10 mouse cellular contexts compared by ENCODE assay signal in genomic region chr5:111159628-111160321, GRCm38 (mm10).
A peak's percentile ranks its signal among the peaks of the same experiment; 100 is the strongest.
DNase-seq lines count a peak whose midpoint lies in the region; ATAC-seq lines count a peak whose summit lies in the region.
"Had no signal": no experiment of that assay in that cellular context is flagged by ENCODE, and none has a peak within 500 bp of the region (broad histone marks: within the 10 kb centered on the region; RNA-seq: fewer than 3 reads in every experiment).

No protein-coding gene starts in this region.

- H3K27me3 ChIP-seq in kidney, embryonic 14.5 days (ENCODE audit: control insufficient read depth, insufficient read depth, low read length): no peaks in the 10 kb centered on the region
- H3K27me3 ChIP-seq in embryonic facial prominence, embryonic 10.5 days (replicated peaks; ENCODE audit: low read depth, poor library complexity, severe bottlenecking): peaks cover 4% of the 10 kb centered on the region; the same call in 1 of the 2 replicates
- H3K27me3 ChIP-seq in neural tube, embryonic 14.5 days (ENCODE audit: control insufficient read depth, insufficient read depth, low read length): no peaks in the 10 kb centered on the region
- H3K27me3 ChIP-seq: Patski had no signal

- DNase-seq in kidney, postnatal 4 days: no peak
- peak; percentile 64 for DNase-seq in embryonic facial prominence, embryonic 10.5 days (ENCODE audit: low spot score)
- peak; percentile 90 for DNase-seq in induced T-regulatory cell, adult 2 months (ENCODE audit: low read depth)
- DNase-seq in MN1 (ENCODE audit: low spot score) (no peak), adipocyte (ENCODE audit: low spot score) (no peak)
- DNase-seq in ovary, postnatal 14 days (ENCODE audit: low spot score): no peak
- DNase-seq: kidney, postnatal 10 days had no signal

- no peak overlapping the region for H3K4me3 ChIP-seq in kidney, embryonic 14.5 days (ENCODE audit: low read length)
- peak overlapping the region; percentile 23 for H3K4me3 ChIP-seq in embryonic facial prominence, embryonic 10.5 days
- no peak overlapping the region for H3K4me3 ChIP-seq in neural tube, embryonic 14.5 days (ENCODE audit: low read depth, low read length)

- H3K36me3 ChIP-seq in kidney, embryonic 14.5 days (ENCODE audit: control insufficient read depth, insufficient read depth, low read length): no peaks in the 10 kb centered on the region
- no peaks in the 10 kb centered on the region for H3K36me3 ChIP-seq in embryonic facial prominence, embryonic 10.5 days (replicated peaks)
- H3K36me3 ChIP-seq in neural tube, embryonic 14.5 days (ENCODE audit: control insufficient read depth, insufficient read depth, low read length): no peaks in the 10 kb centered on the region

- H3K4me2 ChIP-seq in kidney, embryonic 14.5 days (replicated peaks; ENCODE audit: low read depth, low read length): no peak overlapping the region; the same call in 1 of the 2 replicates
- no peak overlapping the region for H3K4me2 ChIP-seq in neural tube, embryonic 14.5 days (ENCODE audit: low read depth, low read length)

- H3K27ac ChIP-seq in kidney, embryonic 14.5 days (ENCODE audit: low read depth, low read length): peak overlapping the region; percentile 31; the same call in 1 of the 2 replicates
- peak overlapping the region; percentile 66 for H3K27ac ChIP-seq in embryonic facial prominence, embryonic 10.5 days (replicated peaks)
- H3K27ac ChIP-seq in neural tube, embryonic 14.5 days (ENCODE audit: low read depth, low read length): peak overlapping the region; percentile 64

- no peak for ATAC-seq in kidney, embryonic 14.5 days (ENCODE audit: low FRiP score, low TSS enrichment)
- ATAC-seq in neural tube, embryonic 14.5 days (ENCODE audit: low read depth): no peak
- ATAC-seq: Patski had no signal

- WGBS in kidney, embryonic 14.5 days: 39% methylated on average over 23 of the region's 23 CpGs
- 49% methylated on average over 23 of the region's 23 CpGs for WGBS in embryonic facial prominence, embryonic 10.5 days
- 47% methylated on average over 23 of the region's 23 CpGs for WGBS in neural tube, embryonic 14.5 days

- H3K9ac ChIP-seq in kidney, embryonic 14.5 days (ENCODE audit: low read depth, low read length): no peak overlapping the region
- no peak overlapping the region for H3K9ac ChIP-seq in neural tube, embryonic 14.5 days (replicated peaks; ENCODE audit: low read depth, low read length)

- H3K4me1 ChIP-seq in kidney, embryonic 14.5 days (ENCODE audit: control insufficient read depth, insufficient read depth, low read length): peaks cover 67% of the 10 kb centered on the region
- H3K4me1 ChIP-seq in embryonic facial prominence, embryonic 10.5 days: peaks cover 79% of the 10 kb centered on the region
- peaks cover 48% of the 10 kb centered on the region for H3K4me1 ChIP-seq in neural tube, embryonic 14.5 days (ENCODE audit: control insufficient read depth, insufficient read depth, low read length)

- H3K9me3 ChIP-seq in kidney, embryonic 14.5 days (ENCODE audit: control insufficient read depth, low read length): no peaks in the 10 kb centered on the region
- no peaks in the 10 kb centered on the region for H3K9me3 ChIP-seq in embryonic facial prominence, embryonic 10.5 days
- H3K9me3 ChIP-seq in neural tube, embryonic 14.5 days (ENCODE audit: control insufficient read depth, low read length): no peaks in the 10 kb centered on the region

Comparison
In these comparisons a context has a peak if more than half of its experiments do, and no peak if none do; other contexts are left out.
1. DNase-seq: peak in embryonic facial prominence, embryonic 10.5 days (single experiment) and induced T-regulatory cell, adult 2 months (single experiment); none in kidney, postnatal 4 days (0 of 2), MN1 (single experiment), adipocyte (single experiment) and ovary, postnatal 14 days (single experiment).
2. Peak in every context shown above with its lines, with median percentiles within 50 percentile points of each other: H3K27ac ChIP-seq.